Mouse (Mus musculus) left cerebral cortex, postnatal 14 days (tissue): ENCODE data around the gene Tpra1. TPM values are rescaled to one million over a fixed set of nuclear protein-coding genes. Genes with fewer than 3 reads are reported as not detected.
A peak's percentile ranks its signal among the peaks of the same experiment; 100 is the strongest.

Experiments
- DNase-seq, 2 experiments: peaks; one replicate each; pipeline ENCODE4 v3.0.0; 2021 to 2022; ENCODE audit warnings: low spot score in 2 of 2, mixed read lengths in 1 of 2
- intact Hi-C: fragments of 180-260 bp; cut with DNase I; formaldehyde crosslinking; loops from one replicate; pipeline ENCODE4 v1.15.1; 2025
- total RNA-seq, 2 experiments: library from RNA; stranded (reverse); gene quantifications; 2 replicates each; pipeline ENCODE4 v1.2.3; 2021

Gene Tpra1
- total RNA-seq, 2 experiments from 2014 or later: 39.7 to 45.2 TPM

GRCm38 (mm10) chr6:88939281-88940089 is 37.4 kb downstream of the Tpra1 start:
- DNase-seq: peak; percentile 66 to 68
- intact Hi-C loops: loop anchor here (5.0 to 10.0 kb wide), 4 partner anchors 33 to 423 kb away; partner anchors contain the start of gene Plxna1

- intact Hi-C loops: no loop called here
- DNase-seq: peak in 1 of 2 experiments; percentile 11
Measured at GRCm38 (mm10) chr6:88940090-88940916, 38.3 kb downstream of the Tpra1 start.

- intact Hi-C loops: no loop called here
- no peak for DNase-seq
Measured at GRCm38 (mm10) chr6:88941628-88942027, 39.6 kb downstream of the Tpra1 start.

- intact Hi-C loops: no loop called here
- DNase-seq: peak; percentile 69 to 76
Measured at GRCm38 (mm10) chr6:88942595-88942994, 40.5 kb downstream of the Tpra1 start.

GRCm38 (mm10) chr6:88943666-88944065 is 41.6 kb downstream of the Tpra1 start:
- no peak for DNase-seq
- intact Hi-C loops: no loop called here

GRCm38 (mm10) chr6:88946442-88946841 is 44.4 kb downstream of the Tpra1 start:
- DNase-seq: no peak
- intact Hi-C loops: no loop called here

GRCm38 (mm10) chr6:88947771-88948170 is 45.7 kb downstream of the Tpra1 start:
- no peak for DNase-seq
- intact Hi-C loops: no loop called here

GRCm38 (mm10) chr6:88956725-88957124 is 54.7 kb downstream of the Tpra1 start:
- no peak for DNase-seq
- intact Hi-C loops: no loop called here

GRCm38 (mm10) chr6:88957313-88957712 is 55.3 kb downstream of the Tpra1 start:
- no peak for DNase-seq
- intact Hi-C loops: no loop called here

GRCm38 (mm10) chr6:88957801-88958211 is 55.8 kb downstream of the Tpra1 start:
- intact Hi-C loops: no loop called here
- no peak for DNase-seq

GRCm38 (mm10) chr6:88958305-88958704 is 56.3 kb downstream of the Tpra1 start:
- intact Hi-C loops: no loop called here
- no peak for DNase-seq

- intact Hi-C loops: no loop called here
- DNase-seq: peak; percentile 73 to 90
Measured at GRCm38 (mm10) chr6:88959834-88960233, 57.8 kb downstream of the Tpra1 start.

- intact Hi-C loops: no loop called here
Measured at GRCm38 (mm10) chr6:88960941-88961340, 58.9 kb downstream of the Tpra1 start.

More at GRCm38 (mm10) chr6:88960941-88961340, 58.9 kb downstream of the Tpra1 start:
- no peak for DNase-seq

Other genes starting within 250 kb of the Tpra1 start
- 100 to 1,000 TPM; 152 to 153 TPM for gene Mgll, start 177.8 kb upstream of the Tpra1 start, total RNA-seq
- 10 to 100 TPM; 32.6 to 34.6 TPM for gene Abtb1, start 60.3 kb upstream of the Tpra1 start, total RNA-seq
- gene Podxl2, start 27.2 kb upstream of the Tpra1 start, total RNA-seq: 100 to 1,000 TPM; 191 to 243 TPM
- gene Mcm2, start 3.5 kb upstream of the Tpra1 start, total RNA-seq: 1 to 10 TPM; 3.6 to 3.8 TPM